Mouse (Mus musculus): Measurements from ENCODE around the gene Itga1.

DNA sequence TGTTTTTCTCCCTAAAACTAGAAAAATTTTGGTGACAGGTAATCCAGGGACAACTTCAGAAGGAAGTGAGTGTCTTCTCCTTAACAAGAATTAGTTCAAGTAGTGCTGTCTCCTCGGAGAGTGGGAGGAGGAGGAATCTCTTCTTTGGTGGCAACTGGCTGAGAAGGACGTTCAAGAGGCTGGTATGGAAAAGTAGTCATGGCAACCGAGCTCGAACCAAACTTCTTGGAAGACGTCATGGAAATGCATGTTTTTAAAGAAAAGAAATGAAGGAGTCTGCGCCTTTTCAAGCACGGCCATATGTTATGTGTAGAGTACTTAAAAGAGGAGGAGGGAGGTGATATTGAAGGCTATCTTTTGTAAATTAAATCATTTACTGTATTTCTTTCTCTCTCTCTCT, 49.2 kb downstream of the Itga1 start:
- TF ChIP-seq CTCF (IDR thresholded peaks at IDR 0.05) (no peak), EP300 (IDR thresholded peaks at IDR 0.05) (no peak)
